Mouse (Mus musculus): ENCODE results near the gene Spag6l.

- no peak for TF ChIP-seq CTCF (IDR thresholded peaks at IDR 0.05; ENCODE audit: low read depth, low read length)
- TF ChIP-seq EP300 (IDR thresholded peaks at IDR 0.05; ENCODE audit: insufficient read depth, low read depth, low read length): no peak
Measured at GRCm38 (mm10) chr16:16862288-16862687, 33.0 kb upstream of the Spag6l start.

Measured in ES-Bruce4 (cell line).